Mouse (Mus musculus) liver, embryonic 14.5 days (tissue): ENCODE measurements around the gene Clec2d. TPM values are rescaled to one million over a fixed set of nuclear protein-coding genes. Genes with fewer than 3 reads are reported as not detected.

Source experiments
- ATAC-seq: fragments of 200-750 bp; cut with Nextera tagmentation; 2 replicates; pipeline ENCODE4 v1.8.0; 2017; ENCODE audit warnings: moderate number of reproducible peaks, mild to moderate bottlenecking, moderate library complexity; ENCODE audit not compliant: insufficient read depth
- DNase-seq, 3 experiments: peaks; one replicate each; pipeline ENCODE4 v3.0.0-alpha.2; 2012 to 2013; ENCODE audit warnings: low read depth in 3 of 3, low spot score in 3 of 3
- H3K27ac ChIP-seq: fragments of 300-500 bp; sonication (generic); 2 replicates; pipeline ENCODE4 v1.5.1; 2014; ENCODE audit warnings: moderate library complexity, mild to moderate bottlenecking, control low read depth, inconsistent platforms
- H3K27me3 ChIP-seq: fragments of 300-500 bp; sonication (generic); 2 replicates; pipeline ENCODE4 v1.6.1; 2014; ENCODE audit warnings: mild to moderate bottlenecking, low read length, moderate library complexity; ENCODE audit not compliant: control insufficient read depth, insufficient read depth
- H3K36me3 ChIP-seq: fragments of 300-500 bp; sonication (generic); replicated peaks from 2 replicates; pipeline ENCODE4 v1.6.1; 2014; ENCODE audit warnings: low read depth; ENCODE audit not compliant: control insufficient read depth, insufficient read depth
- H3K4me1 ChIP-seq, 2 experiments: fragments of 200-500 bp in 1 of 2; fragments of 300-500 bp in 1 of 2; sonication (generic) in 1 of 2; replicated peaks; 2 replicates each; pipeline ENCODE4 v1.6.1; 2012 to 2014; ENCODE audit warnings: antibody characterized with exemption in 1 of 2, inconsistent platforms in 1 of 2, low read length in 1 of 2; ENCODE audit not compliant: control insufficient read depth in 2 of 2, insufficient read depth in 2 of 2
- H3K4me2 ChIP-seq: fragments of 300-500 bp; sonication (generic); 2 replicates; pipeline ENCODE4 v1.6.1; 2014; ENCODE audit warnings: low read depth, mild to moderate bottlenecking, control low read depth, moderate library complexity
- H3K4me3 ChIP-seq, 2 experiments: fragments of 200-500 bp in 1 of 2; fragments of 300-500 bp in 1 of 2; sonication (generic) in 1 of 2; 2 replicates each; pipeline ENCODE4 v1.5.1; 2012 to 2014; ENCODE audit warnings: low read depth in 2 of 2, low read length in 2 of 2, mild to moderate bottlenecking in 2 of 2, control low read depth in 1 of 2, inconsistent platforms in 1 of 2, moderate library complexity in 1 of 2; ENCODE audit not compliant: insufficient read depth in 1 of 2
- H3K9ac ChIP-seq: fragments of 300-500 bp; sonication (generic); replicated peaks from 2 replicates; pipeline ENCODE4 v1.6.1; 2014; ENCODE audit warnings: mild to moderate bottlenecking, control low read depth, moderate library complexity
- H3K9me3 ChIP-seq: fragments of 300-500 bp; sonication (generic); 2 replicates; pipeline ENCODE4 v1.6.1; 2016; ENCODE audit warnings: low read length, mixed read lengths; ENCODE audit not compliant: control insufficient read depth
- CTCF ChIP-seq: IDR thresholded peaks from 2 replicates; pipeline ENCODE4 v1.5.1; 2016; ENCODE audit warnings: antibody characterized with exemption, low read depth, control low read depth
- EP300 ChIP-seq: IDR thresholded peaks from 2 replicates; pipeline ENCODE4 v1.6.1; 2016; ENCODE audit warnings: antibody characterized with exemption, low read depth
- WGBS: fragments of 180-500 bp; shearing (Covaris S2); extraction: QIAGEN DNeasy Blood & Tissue Kit; methylation state at CpG from one replicate; pipeline ENCODE4 v1.1.7; 2014; ENCODE audit not compliant: insufficient replicate concordance; 5-methylcytosine and 5-hydroxymethylcytosine counted together
- polyA plus RNA-seq, 2 experiments: library from polyadenylated mRNA; depleted of rRNA in 1 of 2; stranded (reverse) in 1 of 2; unstranded in 1 of 2; fragments of >200 nt; fragmentation: Nextera tagmentation in 1 of 2; extraction: Ambion mirVana in 1 of 2; gene quantifications; 2 replicates each; pipeline versions ENCODE4 v1.2.1 to v1.2.3; 2012 to 2014

The Clec2d gene
- polyA plus RNA-seq, 2 experiments: 0.22 to 6.6 TPM

GRCm38 (mm10) chr6:129161951-129162350, 18.5 kb upstream of the Clec2d start:
- Histone ChIP-seq H3K4me2 (no peak overlapping the region), H3K4me1 (no peaks in the 10 kb centered on the region), H3K9me3 (no peaks in the 10 kb centered on the region), H3K27me3 (no peaks in the 10 kb centered on the region), H3K4me3 (no peak overlapping the region), H3K36me3 (no peaks in the 10 kb centered on the region), H3K9ac (no peak overlapping the region), H3K27ac (no peak overlapping the region)
- TF ChIP-seq CTCF: no peak
- no peak for TF ChIP-seq EP300
- DNase-seq (no peak), ATAC-seq (no peak)

- DNase-seq: no peak
- Histone ChIP-seq H3K9ac (no peak overlapping the region), H3K4me1 (no peaks in the 10 kb centered on the region), H3K27me3 (no peaks in the 10 kb centered on the region), H3K4me3 (no peak overlapping the region), H3K9me3 (no peaks in the 10 kb centered on the region), H3K4me2 (no peak overlapping the region), H3K27ac (no peak overlapping the region), H3K36me3 (no peaks in the 10 kb centered on the region)
- no peak for TF ChIP-seq CTCF
- TF ChIP-seq EP300: no peak
- ATAC-seq: no peak
- 50% methylated on average over 3 of the region's 3 CpGs for WGBS
These were observed 17.7 kb upstream of the Clec2d start for GRCm38 (mm10) chr6:129162587-129163159.

- no peak for ATAC-seq
- no peaks in the 10 kb centered on the region for H3K36me3 ChIP-seq
- H3K27ac ChIP-seq: no peak overlapping the region
- H3K27me3 ChIP-seq: no peaks in the 10 kb centered on the region
- TF ChIP-seq CTCF (no peak), EP300 (no peak)
- WGBS: 61% methylated on average over 1 of the region's 1 CpGs
- DNase-seq: no peak
- H3K4me1 ChIP-seq: no peaks in the 10 kb centered on the region
- H3K9me3 ChIP-seq: no peaks in the 10 kb centered on the region
- no peak overlapping the region for H3K4me3 ChIP-seq
- no peak overlapping the region for H3K9ac ChIP-seq
- H3K4me2 ChIP-seq: no peak overlapping the region
These were observed 16.8 kb upstream of the Clec2d start for GRCm38 (mm10) chr6:129163606-129164005.

GRCm38 (mm10) chr6:129170925-129171324, 9.5 kb upstream of the Clec2d start:
- H3K9ac ChIP-seq: no peak overlapping the region
- no peak for TF ChIP-seq CTCF
- TF ChIP-seq EP300: no peak
- no peak overlapping the region for H3K4me2 ChIP-seq
- DNase-seq (no peak), ATAC-seq (no peak)
- no peaks in the 10 kb centered on the region for H3K36me3 ChIP-seq
- no peaks in the 10 kb centered on the region for H3K27me3 ChIP-seq
- H3K27ac ChIP-seq: no peak overlapping the region
- no peak overlapping the region for H3K4me3 ChIP-seq
- H3K4me1 ChIP-seq: no peaks in the 10 kb centered on the region
- H3K9me3 ChIP-seq: no peaks in the 10 kb centered on the region
- WGBS: 71% methylated on average over 1 of the region's 1 CpGs

GRCm38 (mm10) chr6:129171675-129172074, 8.7 kb upstream of the Clec2d start:
- Histone ChIP-seq H3K9me3 (no peaks in the 10 kb centered on the region), H3K36me3 (no peaks in the 10 kb centered on the region), H3K27me3 (no peaks in the 10 kb centered on the region), H3K4me3 (no peak overlapping the region), H3K4me2 (no peak overlapping the region), H3K4me1 (no peaks in the 10 kb centered on the region), H3K9ac (no peak overlapping the region), H3K27ac (no peak overlapping the region)
- ATAC-seq (no peak), DNase-seq (no peak)
- TF ChIP-seq CTCF (no peak), EP300 (no peak)
- WGBS: 78% methylated on average over 1 of the region's 1 CpGs
